Mouse (Mus musculus) macrophage (primary cell): ENCODE data around the gene 4930432M17Rik. TPM values are rescaled to one million over a fixed set of nuclear protein-coding genes. Genes with fewer than 3 reads are reported as not detected.

ENCODE experiments used
- H3K27ac ChIP-seq: fragments of 350-480 bp; formaldehyde crosslinking; 2 replicates; pipeline ENCODE4 v1.9.0; 2021
- H3K36me3 ChIP-seq: fragments of 350-480 bp; formaldehyde crosslinking; 2 replicates; pipeline ENCODE4 v1.9.0; 2021; ENCODE audit errors: inconsistent target
- H3K4me3 ChIP-seq: fragments of 350-480 bp; formaldehyde crosslinking; 2 replicates; pipeline ENCODE4 v1.9.0; 2021; ENCODE audit errors: inconsistent target
- H3K79me2 ChIP-seq: fragments of 350-480 bp; formaldehyde crosslinking; 2 replicates; pipeline ENCODE4 v1.9.0; 2021; ENCODE audit errors: inconsistent target
- WGBS: methylation state at CpG from one replicate; pipeline ENCODE4 v1.1.7; 2026; ENCODE audit warnings: inconsistent platforms; ENCODE audit not compliant: missing documents; 5-methylcytosine and 5-hydroxymethylcytosine counted together
- polyA plus RNA-seq: library from polyadenylated mRNA; stranded (reverse); fragments of 250-400 nt; gene quantifications from 3 replicates; pipeline ENCODE4 v1.2.4, GENCODE M21; 2018; ENCODE audit warnings: inconsistent platforms

4930432M17Rik gene
- polyA plus RNA-seq, 1 experiment from 2014 or later: not detected

DNA sequence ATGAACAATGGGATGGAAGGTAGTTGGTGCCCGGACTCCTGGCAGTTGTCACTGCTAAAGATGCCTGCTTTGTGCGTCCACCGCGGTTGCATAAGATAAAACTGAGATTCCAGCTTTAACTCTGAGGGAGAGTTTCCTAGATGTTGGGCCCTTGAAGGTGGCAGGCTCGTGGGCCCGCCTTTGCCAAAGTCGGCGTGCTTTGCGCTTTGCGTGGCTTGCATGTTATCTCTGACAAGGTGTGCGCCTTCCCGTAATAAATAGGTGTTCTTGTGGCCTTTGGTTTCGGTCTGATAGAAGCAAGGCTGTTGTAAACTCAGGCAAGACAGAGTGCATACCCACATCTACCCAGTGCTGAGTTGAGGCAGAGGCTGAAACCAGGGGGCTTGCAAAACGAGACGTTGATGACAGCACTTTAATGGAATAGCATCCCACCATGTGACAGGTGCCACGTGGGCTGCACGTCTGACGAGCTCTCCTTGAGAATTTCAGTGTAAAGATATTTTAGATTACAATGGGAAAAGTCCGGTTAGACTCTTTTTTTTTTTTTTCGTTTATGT lies 53.5 kb downstream of the 4930432M17Rik start:
- Histone ChIP-seq H3K79me2 (no peaks in the 10 kb centered on the region), H3K4me3 (no peak overlapping the region), H3K36me3 (no peaks in the 10 kb centered on the region), H3K27ac (no peak overlapping the region)
- WGBS: 38% methylated on average over 20 of the region's 20 CpGs

DNA sequence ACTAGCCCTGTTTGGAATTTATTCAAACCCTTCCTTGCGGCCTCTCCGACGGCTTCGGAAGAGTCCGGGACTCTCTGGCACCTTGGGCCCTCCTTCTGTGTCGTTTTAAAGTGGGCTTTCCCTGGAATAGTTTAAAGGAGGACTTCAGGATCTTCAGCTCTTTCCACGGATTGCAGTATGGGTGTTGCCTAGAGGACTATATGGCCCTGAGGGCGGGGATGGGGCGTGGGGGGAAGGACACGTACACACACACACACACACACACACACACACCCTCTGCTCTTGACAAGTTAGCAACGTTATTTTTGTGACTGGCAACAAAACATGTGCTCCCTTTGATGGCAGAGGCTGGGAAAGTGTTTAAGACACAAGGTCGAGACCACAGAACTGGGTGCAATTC lies 54.0 kb downstream of the 4930432M17Rik start:
- Histone ChIP-seq H3K27ac (no peak overlapping the region), H3K4me3 (no peak overlapping the region), H3K36me3 (no peaks in the 10 kb centered on the region), H3K79me2 (no peaks in the 10 kb centered on the region)
- WGBS: 80% methylated on average over 12 of the region's 12 CpGs

DNA sequence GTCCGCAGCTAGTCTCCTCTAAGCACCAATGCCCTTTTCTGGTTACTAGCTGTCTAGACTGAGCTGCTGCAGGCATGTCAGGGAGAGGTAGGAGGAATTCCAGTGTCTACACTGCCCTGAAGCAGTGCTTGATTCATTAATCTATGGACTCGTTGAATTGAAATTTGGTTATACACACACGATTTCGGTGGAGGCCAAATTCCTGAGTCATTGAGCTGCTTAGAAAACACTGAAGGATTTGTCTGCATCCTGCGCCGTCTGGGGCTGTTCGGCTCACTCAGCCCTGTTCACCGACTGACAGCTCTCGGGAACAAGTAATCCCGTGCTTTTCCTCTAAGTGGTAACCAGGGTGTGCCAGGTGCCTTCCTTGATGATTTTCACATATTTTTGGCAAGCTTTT lies 55.1 kb downstream of the 4930432M17Rik start:
- no peak overlapping the region for H3K4me3 ChIP-seq
- H3K27ac ChIP-seq: no peak overlapping the region
- no peaks in the 10 kb centered on the region for H3K36me3 ChIP-seq
- H3K79me2 ChIP-seq: no peaks in the 10 kb centered on the region
- WGBS: 93% methylated on average over 10 of the region's 10 CpGs

DNA sequence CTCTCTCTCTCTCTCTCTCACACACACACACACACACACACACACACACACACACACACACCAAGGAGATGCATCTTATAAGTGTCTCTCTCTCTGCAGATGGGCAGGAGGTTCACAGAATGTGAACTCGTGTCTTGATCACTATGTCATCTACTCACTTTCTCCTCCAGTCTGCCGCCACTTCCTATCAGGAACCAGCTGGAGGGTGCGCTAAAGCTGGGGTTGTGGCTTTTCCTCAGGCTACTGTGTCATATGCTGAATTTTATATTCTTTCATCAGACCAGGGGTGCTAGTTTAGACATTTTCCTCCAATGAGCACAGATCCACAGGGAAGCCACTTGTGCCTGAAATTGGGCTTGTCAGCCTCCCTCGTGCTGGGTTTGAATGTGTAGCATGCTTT lies 59.1 kb downstream of the 4930432M17Rik start:
- Histone ChIP-seq H3K36me3 (no peaks in the 10 kb centered on the region), H3K79me2 (no peaks in the 10 kb centered on the region), H3K4me3 (no peak overlapping the region), H3K27ac (no peak overlapping the region)
- WGBS: 42% methylated on average over 3 of the region's 4 CpGs

Other genes with a start within 250 kb of the 4930432M17Rik start
- 0.22 to 0.61 TPM (median 0.36 TPM) in 3 replicates for gene Cnn3, start 244.3 kb upstream of the 4930432M17Rik start, polyA plus RNA-seq
- not detected in 3 replicates for gene Slc44a3, start 138.4 kb upstream of the 4930432M17Rik start, polyA plus RNA-seq
- 0.17 TPM in 1 of 3 replicates, not detected in the others for gene F3, start 52.8 kb downstream of the 4930432M17Rik start, polyA plus RNA-seq
- gene Abcd3, start 144.5 kb downstream of the 4930432M17Rik start, polyA plus RNA-seq: 36.0 to 44.8 TPM (median 38.1 TPM) in 3 replicates